Mouse (Mus musculus) cortical plate, adult 2 months (tissue): ENCODE data around the gene Hoxd11.

Experiments used
- CTCF ChIP-seq: fragments of 200-500 bp; IDR thresholded peaks from 2 replicates; pipeline ENCODE4 v1.5.1; 2011; ENCODE audit warnings: mild to moderate bottlenecking, control low read depth, low read length; ENCODE audit not compliant: insufficient read depth; ENCODE audit errors: extremely low read depth
- POLR2A ChIP-seq: fragments of 200-500 bp; IDR thresholded peaks from 2 replicates; pipeline ENCODE4 v1.6.1; 2011; ENCODE audit warnings: mild to moderate bottlenecking, low read length, control low read depth; ENCODE audit not compliant: insufficient read depth; ENCODE audit errors: extremely low read depth

GRCm38 (mm10) chr2:74733765-74734164 lies 54.4 kb downstream of the Hoxd11 start:
- TF ChIP-seq CTCF = no peak
- TF ChIP-seq POLR2A = no peak
